Mouse (Mus musculus) T-cell, adult 2 months (primary cell): ENCODE results near the gene Rad51ap1.

ENCODE experiments used
- DNase-seq: peaks from one replicate; pipeline ENCODE4 v3.0.0; 2022; ENCODE audit warnings: low spot score

Rad51ap1 gene

DNA sequence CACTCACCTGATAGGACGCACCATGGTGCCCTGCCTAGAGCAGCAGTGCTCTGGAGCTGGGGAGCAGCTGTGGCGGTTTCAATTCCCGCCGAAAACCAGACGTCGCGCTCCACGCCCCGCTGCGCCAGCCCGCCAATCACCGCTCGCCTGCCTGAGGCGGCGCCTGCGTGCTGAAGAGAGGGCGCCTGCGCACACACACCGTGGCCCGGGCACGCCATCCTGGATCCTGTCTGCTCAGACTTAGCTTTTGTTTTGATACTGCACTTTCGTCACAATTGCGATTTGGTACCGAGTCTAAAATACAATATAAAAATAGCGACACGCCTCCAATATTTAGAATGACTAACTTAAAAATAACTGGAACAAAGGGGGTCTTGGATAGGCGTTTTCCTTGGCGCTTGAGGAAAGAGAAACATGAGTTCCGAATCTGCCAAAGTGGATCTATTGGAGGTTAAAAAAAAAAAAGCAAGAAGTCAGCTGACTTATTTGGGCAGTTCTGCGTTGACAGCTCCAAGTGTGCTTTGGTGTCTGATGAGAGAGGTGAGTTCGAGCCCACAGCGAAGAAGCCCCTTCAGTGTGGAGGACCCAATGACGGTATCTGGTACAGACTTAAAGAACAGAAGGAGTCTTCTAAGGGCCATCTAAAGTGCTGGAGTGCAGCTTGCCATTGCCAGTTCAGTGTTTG, at the start of gene Rad51ap1, which contains the start of gene D6Wsu163e:
Gene Rad51ap1 (minus strand): TSS at position 101 of the 685 bp plus-strand sequence.
Gene D6Wsu163e (plus strand): TSS at position 476 of the 685 bp plus-strand sequence.
- peak; percentile 96 for DNase-seq

DNA sequence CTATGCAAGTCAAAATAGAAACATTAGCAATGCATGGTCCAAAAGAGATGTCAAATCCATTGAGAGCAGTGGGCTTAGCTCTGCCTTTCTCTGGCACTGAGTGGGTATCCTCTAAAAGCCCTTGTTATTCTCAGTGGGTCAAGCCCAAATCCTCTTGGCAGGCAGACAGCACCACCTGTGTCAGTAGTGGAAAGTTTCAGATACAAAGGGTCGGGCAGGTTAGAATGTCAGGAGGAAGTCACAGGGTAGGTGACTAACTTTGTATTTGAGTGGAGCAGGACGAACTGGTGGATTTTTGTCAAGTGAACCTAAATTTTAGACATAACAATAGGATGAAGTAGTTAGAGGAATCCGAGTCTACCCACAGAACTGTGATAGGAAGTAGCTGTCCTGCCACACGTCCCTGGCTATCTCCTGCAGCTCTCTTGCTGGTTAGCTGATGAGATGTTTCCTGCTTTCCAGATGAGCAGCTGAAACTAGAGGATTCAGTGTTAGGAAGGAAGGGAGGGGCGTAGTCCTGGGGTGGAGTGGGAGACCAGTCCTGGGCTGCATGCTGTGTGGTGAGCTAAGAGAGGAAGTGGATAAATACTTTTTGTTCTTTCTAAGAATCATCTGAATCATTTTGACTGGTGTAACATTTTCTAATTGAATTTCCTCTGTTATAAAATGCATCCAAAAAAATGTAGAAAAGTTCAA, 42.3 kb upstream of the Rad51ap1 start:
- no peak for DNase-seq

DNA sequence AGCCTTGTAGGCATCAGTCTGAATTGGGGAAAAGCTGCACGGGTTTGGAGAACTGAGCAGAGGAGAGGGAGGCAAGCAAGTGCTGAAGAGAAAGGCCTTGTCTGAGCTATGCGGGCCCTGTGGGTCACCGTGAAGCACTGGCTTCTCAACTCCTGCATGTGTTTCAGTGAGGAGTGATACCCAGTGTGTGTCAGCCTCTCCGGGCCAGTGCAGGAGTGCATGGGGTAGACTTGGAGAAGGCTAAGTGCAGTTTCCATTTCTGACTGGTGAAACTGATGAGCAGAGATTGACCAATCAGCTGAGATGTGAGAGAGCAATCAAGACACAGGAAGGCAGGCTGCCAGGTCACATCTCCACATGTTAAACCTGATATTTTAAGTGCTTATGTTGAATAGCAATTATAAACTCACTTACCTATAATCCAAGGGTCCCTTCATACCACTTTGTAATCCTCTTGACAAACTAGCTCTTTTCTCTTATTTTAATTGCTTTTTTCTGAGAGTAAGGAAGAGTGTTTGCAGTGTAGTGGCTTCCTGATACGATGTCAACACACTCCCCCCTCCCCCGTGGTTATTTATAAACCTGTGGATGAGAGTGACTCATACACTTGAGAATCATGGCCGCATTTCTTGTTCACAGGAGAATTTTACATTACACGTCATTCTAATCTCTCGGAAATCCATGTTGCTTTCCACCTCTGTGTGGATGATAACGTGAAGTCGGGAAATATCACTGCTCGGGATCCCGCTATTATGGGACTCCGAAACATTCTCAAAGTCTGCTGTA, 27.0 kb upstream of the Rad51ap1 start:
- no peak for DNase-seq

DNA sequence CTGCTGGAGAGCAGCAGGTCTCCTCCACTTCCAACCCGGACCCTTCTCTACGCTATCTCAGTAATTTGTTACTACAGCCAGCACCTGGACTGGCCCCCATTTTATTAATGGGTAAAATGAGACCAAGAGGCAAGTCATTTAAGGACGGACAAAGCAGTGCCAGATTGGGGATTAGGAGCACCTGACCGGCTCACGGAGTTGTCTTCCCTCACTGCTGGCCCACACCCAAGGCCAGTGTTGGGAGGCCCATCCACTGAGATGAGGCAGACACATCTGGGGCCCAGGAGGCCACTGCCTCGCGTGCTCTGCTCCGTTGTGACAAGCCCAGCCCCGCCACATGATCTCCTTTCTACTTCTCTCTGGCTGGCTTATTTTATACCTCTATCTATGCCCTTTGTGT, 24.0 kb upstream of the Rad51ap1 start:
- DNase-seq = no peak

DNA sequence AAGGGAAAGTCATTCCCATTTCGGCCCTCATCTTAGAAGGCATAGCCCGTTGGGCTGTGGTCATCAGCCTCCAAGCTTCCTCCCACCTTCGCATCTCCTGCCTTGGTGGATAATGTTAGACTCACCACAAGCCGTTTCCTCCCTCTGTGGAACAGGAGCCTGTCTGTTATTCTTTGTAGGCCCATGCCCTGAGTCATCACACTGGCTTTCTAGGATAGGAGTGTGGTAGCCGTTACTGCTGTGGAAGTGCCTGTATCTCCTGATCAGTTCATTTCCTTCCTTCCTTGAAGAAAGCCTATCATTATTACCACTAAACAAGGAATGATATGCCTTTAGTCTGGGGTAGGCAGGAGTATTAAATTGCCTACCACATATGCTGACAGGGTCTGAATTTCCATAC, 23.3 kb upstream of the Rad51ap1 start:
- no peak for DNase-seq

DNA sequence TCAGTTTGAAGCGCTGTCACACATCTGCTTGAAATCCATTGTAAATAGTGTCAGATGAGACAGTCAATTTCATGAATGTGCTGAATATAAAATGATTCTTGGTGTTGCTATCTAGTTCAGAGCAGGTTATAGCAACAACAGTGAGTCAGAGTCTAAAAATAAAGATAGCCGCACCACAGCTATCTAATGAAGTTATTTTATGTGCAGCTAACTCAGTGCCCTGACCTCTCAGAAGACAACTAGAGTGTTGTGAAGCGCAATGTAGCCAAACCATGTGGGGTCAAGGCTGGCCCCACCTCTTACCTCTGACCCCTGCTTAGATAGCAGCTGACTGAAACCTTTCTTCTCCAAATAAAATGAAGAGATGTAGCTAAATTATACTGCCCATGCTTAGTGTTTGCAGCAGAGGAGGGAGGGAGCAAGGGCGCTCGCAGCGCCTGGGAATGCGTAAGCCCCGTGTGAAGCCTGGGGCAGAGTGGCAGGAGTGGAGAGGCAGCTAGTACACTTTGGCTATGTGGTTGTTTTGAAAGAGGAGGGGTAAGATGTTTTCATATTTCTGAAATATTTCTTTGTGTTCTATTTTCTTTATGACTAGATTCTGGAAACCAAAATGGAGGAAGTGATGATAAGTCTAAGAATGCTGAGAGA, 22.1 kb upstream of the Rad51ap1 start:
- no peak for DNase-seq

DNA sequence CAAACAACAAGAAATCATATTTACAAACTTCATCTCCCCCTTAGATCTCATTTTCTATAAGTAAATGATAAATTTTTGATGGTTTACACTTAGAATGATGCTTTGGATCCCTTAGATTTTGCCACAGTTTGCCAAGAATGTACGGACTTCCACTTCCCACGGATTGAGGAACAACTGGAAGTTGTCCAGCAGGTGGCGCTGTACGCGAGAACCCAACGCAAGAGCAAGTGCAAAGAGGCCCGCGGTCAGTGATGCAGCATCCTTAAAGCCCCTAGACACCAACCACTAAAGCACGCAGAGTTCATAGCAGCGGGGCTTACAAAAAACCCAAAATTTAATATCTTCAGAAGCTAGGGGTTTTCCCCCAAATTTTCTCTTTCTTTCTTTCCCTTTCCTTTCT, 16.3 kb upstream of the Rad51ap1 start:
- DNase-seq = peak; percentile 60

DNA sequence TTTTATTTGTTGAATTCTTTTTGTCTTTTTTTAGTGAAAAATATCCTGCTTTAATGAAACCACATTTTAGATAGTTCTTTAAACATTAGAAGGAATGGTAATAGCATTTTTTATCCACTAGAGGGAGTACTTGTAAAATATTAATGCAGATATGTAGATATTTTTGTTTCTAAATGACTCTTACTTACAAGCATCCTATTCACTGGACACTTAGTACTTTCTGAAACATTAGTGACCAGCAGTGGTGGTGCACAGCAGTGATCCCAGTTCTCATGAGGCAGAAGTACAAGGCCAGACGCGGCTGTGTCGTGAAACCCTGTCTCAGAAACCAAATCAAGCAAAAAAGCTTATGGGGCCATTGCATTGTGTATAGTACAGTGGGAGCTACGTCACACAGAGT, 8.9 kb upstream of the Rad51ap1 start:
- DNase-seq = no peak

DNA sequence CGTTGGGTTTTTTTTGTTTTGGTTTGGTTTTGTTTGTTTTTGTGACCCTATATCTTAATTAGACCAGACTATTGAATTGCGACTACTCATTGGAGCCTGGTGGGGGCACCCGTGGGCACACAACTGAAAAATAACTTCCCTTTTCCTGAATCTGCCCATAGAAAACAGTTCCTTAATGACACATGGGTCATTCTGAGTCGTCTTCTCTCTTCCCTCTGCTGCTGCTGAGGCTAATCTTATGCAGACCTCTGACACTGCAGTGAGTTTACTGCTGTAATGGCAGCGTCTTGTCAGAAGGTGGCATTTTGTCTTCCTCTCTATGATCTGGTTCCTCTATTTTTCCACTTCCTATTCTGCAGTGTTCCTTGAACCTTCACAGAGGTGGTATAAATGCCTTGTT, 1.1 kb upstream of the Rad51ap1 start:
- DNase-seq = no peak

DNA sequence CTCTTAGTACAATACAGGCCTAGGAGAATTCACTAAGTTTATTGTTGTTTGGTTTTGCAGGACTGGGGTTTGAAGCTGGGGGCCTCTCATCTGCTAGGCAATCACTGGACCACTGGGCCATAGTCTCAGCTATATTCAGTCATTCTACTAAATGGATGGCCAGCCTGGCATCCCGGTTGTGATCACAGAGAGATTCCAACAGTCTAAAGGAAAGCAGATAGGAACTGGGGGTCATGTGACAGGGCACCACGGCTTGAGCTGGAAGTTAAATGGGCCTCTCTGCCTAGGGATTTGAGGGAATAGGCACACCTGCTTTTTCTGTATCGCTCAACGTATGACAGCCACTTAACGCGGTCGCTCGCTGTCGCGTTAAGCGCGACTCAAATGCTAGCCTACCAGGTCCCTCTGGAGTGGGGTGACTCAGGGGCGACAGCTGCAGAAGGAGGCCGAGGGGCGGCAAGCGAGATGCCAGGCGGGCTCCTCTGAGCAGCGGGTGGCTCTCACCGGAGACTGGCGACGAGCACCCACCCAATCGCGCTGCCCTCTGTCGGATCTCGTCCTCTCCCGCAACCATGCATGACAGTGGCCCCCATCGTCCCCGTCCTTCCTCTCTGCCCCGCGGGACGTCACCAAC, 417 bp downstream of the Rad51ap1 start:
- no peak for DNase-seq

DNA sequence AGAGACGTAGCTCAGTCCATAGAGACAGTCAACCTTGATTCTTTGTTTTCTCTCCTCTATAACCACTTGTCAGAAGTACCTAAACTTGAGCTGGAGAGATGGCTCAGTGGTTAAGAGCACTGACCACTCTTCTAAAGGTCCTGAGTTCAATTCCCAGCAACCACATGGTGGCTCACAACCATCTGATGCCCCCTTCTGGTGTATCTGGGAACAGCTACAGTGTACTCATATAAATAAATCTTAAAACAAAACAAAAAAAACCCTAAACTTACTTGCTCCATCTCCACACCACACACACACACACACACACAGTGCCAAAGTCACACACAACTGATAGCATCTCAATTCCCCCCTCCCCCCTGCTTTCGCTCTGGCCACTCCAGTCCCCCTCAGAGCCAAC, 1.3 kb downstream of the Rad51ap1 start:
- no peak for DNase-seq

DNA sequence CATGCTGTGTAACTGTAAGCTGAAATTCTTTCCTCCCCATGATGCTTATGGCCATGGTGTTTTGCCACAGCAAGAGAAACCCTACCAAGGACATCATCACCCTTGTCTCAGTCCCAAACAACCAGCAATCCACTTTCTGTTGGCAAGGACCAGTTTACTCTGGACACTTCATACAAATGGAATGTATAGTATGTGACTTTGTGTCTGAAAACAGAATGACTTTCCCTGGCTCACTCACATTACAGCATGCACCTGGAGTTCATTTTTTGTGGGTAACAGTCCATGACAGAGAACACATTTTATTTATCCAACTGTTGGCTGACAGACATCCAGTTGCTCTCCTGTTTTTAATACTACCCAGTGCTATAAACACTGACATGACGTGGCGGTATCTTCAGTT, 6.5 kb downstream of the Rad51ap1 start:
- no peak for DNase-seq

DNA sequence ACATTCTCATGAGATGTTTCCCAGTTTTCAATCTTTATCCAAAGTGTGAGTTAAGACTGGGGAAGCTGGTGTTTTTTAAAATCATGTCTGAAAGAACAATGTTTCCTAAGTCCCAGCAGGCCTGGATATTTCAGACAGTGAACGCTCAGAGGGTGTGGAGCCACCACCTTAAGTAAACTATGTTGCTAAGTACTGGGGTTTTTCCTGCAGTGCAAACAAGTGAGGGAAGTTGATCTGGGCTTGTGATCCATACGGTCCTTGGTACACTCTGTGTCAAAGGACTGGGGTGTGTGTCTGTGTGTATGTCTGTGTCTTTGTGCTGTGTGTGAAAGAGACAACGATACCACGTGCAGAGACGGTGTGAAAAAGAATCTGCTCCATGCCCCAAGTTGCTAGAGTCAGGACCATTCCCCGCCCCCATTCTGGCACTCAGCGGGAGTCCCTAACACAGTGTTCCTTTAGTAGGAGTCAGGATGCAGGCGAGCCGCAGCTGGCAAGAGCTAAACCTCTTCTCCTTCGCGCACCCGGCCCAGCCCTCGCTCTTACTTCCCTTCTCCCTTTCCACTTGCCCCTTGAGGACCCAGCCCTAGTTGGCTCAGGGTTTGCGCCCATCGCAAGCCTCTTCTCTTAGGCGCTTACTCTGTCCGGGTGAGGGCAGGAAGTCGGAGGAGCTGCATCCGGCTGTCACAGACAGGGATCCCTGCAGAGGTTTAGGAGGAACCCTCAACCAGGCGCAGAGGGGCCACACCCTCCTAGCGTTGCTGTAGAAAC, 18.1 kb downstream of the Rad51ap1 start, which contains the start of gene Dyrk4:
Gene Dyrk4 (minus strand): TSS at position 729 of the 771 bp plus-strand sequence.
- peak; percentile 16 for DNase-seq

DNA sequence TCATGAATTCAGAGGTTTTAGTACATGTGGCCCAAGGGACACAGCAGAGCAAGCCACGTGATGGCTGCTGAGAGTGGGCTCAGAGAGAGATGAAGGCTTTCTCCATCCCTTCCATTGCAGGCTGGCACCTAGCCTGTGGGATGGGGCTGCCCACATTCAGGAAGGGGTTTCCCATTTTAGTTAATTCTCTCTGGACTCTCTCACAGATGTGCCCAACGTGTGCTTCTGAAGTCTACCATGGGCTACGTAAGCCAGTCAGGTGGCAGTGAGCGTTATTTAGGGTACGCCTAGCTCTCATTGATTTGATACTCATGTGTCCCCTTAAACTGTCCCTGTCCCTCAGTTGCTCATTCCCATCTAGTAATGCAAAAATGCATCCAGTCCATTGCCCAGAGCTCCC, 24.5 kb downstream of the Rad51ap1 start:
- no peak for DNase-seq

DNA sequence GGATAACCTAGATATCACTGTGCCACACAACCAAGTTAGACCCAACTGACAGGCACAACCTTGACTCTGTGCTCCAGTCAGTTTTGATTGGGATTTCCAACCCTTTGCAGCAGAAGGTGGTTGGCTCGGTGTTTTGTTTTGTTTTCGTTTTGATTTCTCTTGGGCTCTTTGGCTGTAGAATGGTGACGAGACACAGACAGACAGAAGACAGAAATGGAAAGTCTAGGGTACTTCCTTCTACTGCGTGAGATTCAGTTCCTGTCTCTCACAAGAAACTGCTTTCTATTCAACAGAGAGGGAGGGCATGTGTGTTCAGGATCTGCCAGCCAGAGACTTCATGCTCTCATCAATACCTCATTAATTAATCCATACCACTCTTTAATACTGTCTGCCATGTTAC, 28.7 kb downstream of the Rad51ap1 start:
- no peak for DNase-seq

DNA sequence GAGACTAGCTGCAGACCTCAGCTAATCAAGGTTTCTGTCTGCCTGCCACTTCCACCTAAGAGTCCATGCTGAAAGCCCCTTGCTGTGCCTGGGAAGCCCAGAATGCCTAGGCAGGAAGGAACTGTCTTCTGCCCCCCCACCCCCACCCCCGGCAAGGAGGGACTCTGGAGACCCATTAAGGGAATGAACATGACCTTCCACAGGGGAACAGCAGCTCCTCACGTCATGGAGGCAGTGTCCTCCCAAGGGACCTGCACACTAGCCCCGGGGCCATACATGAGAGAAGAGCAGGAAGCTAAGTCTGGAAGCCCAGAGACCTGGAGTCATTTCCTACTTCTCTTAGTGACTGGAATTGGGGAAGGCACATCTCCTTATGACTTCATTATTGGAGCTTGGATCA, 31.5 kb downstream of the Rad51ap1 start:
- no peak for DNase-seq

DNA sequence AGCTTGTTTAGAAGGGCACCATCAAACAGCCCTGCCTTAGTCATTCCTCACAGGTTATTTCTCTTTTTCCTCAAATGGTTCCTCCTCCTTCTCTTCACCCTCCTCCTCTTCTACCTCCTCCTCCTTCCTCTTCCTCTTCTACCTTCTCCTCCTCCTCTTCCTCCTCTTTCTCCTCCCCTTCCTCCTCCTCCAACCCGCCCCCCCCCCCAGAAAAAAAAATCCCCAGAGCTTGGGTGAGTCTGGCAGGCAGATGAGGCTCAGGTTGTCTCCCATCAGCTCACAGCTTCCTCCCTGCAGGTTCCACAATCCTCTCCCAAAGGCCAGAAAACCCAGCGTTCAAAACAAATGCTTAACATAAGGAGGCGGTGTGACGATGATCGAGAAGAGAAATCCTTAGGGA, 32.0 kb downstream of the Rad51ap1 start:
- DNase-seq = no peak

DNA sequence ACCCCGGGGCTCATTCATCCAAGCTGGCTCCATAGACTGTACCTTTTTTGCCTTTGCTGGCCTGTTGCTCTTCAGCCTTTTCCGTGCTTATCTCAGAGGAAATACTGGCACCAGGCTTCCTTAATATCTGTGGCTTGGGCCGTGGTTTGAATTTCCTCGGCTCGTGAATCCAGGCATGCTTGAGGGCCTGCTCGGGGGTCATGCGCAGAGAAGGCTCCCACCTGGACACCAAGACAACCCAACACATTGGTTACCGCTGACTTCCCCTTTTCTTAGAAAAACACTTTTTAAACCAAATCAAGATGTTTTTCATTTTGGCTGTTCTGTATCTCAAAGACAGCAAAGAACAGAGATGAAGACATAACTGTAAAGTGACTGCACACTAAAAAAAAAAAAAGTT, 62.3 kb downstream of the Rad51ap1 start:
- no peak for DNase-seq
